Mouse (Mus musculus): ENCODE measurements around the gene Zfp446. TPM values are rescaled to one million over a fixed set of nuclear protein-coding genes. Genes with fewer than 3 reads are reported as not detected.

Gene Zfp446
- polyA plus RNA-seq, 1 experiment from 2014 or later: 17.0 TPM

DNA sequence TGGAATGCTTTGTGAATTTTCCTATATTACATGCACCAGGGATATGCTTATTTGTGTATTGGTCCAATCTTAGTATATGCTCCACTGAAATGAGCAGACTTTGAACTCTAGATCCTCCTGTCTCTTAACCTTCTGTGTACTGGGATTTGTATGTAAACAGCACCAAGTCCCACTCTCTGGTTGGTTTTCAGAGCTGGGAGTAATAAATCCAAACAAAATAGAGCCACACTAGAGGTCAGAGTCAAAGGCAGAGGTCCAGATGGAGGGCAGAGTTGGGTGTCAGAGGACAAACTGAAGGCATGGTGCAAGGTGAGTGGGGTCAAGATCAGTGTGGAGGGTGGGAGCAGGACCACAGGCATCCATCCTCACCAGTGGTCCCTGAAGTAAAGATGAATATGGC lies 18.2 kb downstream of the Zfp446 start:
- Histone ChIP-seq H3K27me3 (ENCODE audit: insufficient read depth, poor library complexity, severe bottlenecking) (no peaks in the 10 kb centered on the region), H3K27ac (no peak overlapping the region), H3K4me3 (no peak overlapping the region), H3K4me1 (replicated peaks) (no peaks in the 10 kb centered on the region), H3K9me3 (no peaks in the 10 kb centered on the region), H3K36me3 (no peaks in the 10 kb centered on the region)
- DNase-seq (ENCODE audit: low spot score): no peak

DNA sequence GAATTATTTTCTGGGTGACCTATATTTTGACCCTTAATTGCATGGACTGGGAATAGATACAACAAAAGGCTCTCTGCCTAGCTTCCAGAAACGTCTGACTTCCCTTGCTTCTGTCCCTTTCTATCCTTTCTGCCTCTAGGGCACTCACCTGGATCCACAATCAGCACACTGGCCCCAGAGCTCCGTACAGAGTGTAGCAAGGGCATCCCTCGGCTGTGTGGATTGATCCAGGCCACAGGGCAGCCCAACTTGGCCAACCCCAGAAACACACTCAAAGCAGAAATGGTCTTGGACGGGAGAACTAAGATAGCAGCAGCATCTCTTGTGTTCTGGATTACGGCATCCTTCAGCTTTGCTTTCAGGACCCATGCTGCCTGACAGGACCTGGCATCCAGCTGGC lies 19.6 kb downstream of the Zfp446 start:
- no peak for DNase-seq (ENCODE audit: low spot score)
- Histone ChIP-seq H3K27me3 (ENCODE audit: insufficient read depth, poor library complexity, severe bottlenecking) (no peaks in the 10 kb centered on the region), H3K4me3 (no peak overlapping the region), H3K27ac (no peak overlapping the region), H3K4me1 (replicated peaks) (no peaks in the 10 kb centered on the region), H3K36me3 (no peaks in the 10 kb centered on the region), H3K9me3 (no peaks in the 10 kb centered on the region)
- 67% methylated on average over 5 of the region's 5 CpGs for WGBS

GRCm38 (mm10) chr7:12998053-12998452 lies 20.4 kb downstream of the Zfp446 start, which contains the start of gene Slc27a5:
Gene Slc27a5, minus strand, starts transcription at chr7:12998192.
- Histone ChIP-seq H3K4me3 (no peak within 1 kb of the TSS), H3K9me3 (no peaks in the 10 kb centered on the region), H3K36me3 (no peaks in the 10 kb centered on the region), H3K27me3 (ENCODE audit: insufficient read depth, poor library complexity, severe bottlenecking) (no peaks in the 10 kb centered on the region), H3K27ac (no peak within 1 kb of the TSS), H3K4me1 (replicated peaks) (no peaks in the 10 kb centered on the region)
- WGBS: 83% methylated on average over 5 of the region's 5 CpGs
- no peak for DNase-seq (ENCODE audit: low spot score)

DNA sequence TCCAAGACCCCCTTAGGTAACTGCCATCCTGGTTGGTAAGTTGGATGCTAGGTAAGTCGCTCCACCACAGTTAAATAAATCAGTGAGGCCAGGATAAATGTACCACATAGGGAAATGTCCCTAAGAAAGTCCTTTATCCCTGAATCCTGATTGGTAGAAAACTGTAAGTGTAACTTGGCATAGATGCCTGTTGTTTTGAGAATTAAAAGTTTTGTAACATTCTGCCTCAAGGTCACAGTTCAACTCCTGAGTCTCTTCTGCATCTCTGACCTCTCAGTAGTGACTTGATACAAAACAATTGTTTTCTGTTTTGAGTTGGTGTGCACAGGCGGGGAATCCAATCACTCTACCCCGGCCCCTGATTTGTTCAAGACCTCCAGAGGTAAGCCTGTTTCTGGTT lies 21.2 kb downstream of the Zfp446 start, which contains the start of gene Trim28:
Gene Trim28 (plus strand): TSS at position 264 of the 400 bp plus-strand sequence.
- Histone ChIP-seq H3K27me3 (ENCODE audit: insufficient read depth, poor library complexity, severe bottlenecking) (no peaks in the 10 kb centered on the region), H3K4me1 (replicated peaks) (no peaks in the 10 kb centered on the region), H3K36me3 (0 out of 2 replicates have a peak, but pooled peaks cover 3% of the 10 kb centered on the region), H3K4me3 (no peak within 1 kb of the TSS), H3K27ac (no peak within 1 kb of the TSS), H3K9me3 (no peaks in the 10 kb centered on the region)
- 78% methylated on average over 3 of the region's 3 CpGs for WGBS
- no peak for DNase-seq (ENCODE audit: low spot score)

DNA sequence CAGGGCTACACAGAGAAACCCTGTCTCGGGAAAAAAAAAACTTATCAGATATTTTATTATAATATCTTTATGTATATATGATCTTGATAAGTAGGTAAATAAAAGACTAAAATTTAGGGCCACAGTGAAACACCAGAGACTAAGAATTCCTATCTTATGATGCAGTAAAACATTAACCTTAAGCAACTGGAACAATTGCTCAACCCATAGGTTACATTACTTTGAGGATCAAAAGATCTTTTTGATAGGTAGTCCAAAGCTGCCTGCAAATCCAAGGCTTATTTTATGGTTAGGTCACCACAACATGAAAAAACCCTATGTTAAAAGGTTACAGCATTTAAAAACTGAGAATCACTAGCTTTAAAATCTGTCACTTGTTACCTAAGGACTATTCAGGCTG lies 23.9 kb downstream of the Zfp446 start:
- Histone ChIP-seq H3K4me3 (no peak overlapping the region), H3K27me3 (ENCODE audit: insufficient read depth, poor library complexity, severe bottlenecking) (peaks cover 5% of the 10 kb centered on the region), H3K27ac (no peak overlapping the region), H3K4me1 (replicated peaks) (no peaks in the 10 kb centered on the region), H3K9me3 (no peaks in the 10 kb centered on the region), H3K36me3 (peaks cover 22% of the 10 kb centered on the region)
- no peak for DNase-seq (ENCODE audit: low spot score)
- WGBS: 73% methylated on average over 1 of the region's 1 CpGs

DNA sequence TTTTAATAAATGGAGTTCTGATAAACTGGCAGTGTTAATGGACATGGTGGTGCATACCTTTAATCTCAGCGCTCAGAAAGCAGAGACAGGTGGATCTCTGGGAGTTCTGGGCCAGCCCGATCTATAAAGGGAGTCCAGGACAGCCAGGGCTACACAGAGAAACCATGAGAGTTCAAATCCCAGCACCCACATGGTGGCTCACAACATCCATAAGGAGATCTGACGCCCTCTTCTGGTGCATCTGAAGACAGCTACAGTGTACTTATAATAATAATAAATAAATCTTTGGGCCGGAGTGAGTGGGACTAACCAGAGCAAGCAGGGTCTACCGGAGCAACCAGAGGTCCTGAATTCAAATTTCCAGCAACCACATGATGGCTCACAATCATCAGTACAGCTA lies 25.7 kb downstream of the Zfp446 start:
- peaks cover 23% of the 10 kb centered on the region for H3K27me3 ChIP-seq (ENCODE audit: insufficient read depth, poor library complexity, severe bottlenecking)
- no peak for DNase-seq (ENCODE audit: low spot score)
- 76% methylated on average over 5 of the region's 5 CpGs for WGBS

GRCm38 (mm10) chr7:13006011-13006410 lies 28.4 kb downstream of the Zfp446 start:
- Histone ChIP-seq H3K36me3 (peaks cover 37% of the 10 kb centered on the region), H3K4me3 (no peak overlapping the region), H3K4me1 (replicated peaks) (peaks cover 30% of the 10 kb centered on the region), H3K27me3 (ENCODE audit: insufficient read depth, poor library complexity, severe bottlenecking) (peaks cover 26% of the 10 kb centered on the region), H3K9me3 (0 out of 2 replicates have a peak, but pooled peaks cover 3% of the 10 kb centered on the region), H3K27ac (no peak overlapping the region)
- no peak for DNase-seq (ENCODE audit: low spot score)
- WGBS: 87% methylated on average over 17 of the region's 17 CpGs

More for the DNA sequence above, 25.7 kb downstream of the Zfp446 start:
- H3K4me3 ChIP-seq: no peak overlapping the region
- no peak overlapping the region for H3K27ac ChIP-seq
- peaks cover 37% of the 10 kb centered on the region for H3K36me3 ChIP-seq
- no peaks in the 10 kb centered on the region for H3K9me3 ChIP-seq
- H3K4me1 ChIP-seq (replicated peaks): peaks cover 15% of the 10 kb centered on the region

DNA sequence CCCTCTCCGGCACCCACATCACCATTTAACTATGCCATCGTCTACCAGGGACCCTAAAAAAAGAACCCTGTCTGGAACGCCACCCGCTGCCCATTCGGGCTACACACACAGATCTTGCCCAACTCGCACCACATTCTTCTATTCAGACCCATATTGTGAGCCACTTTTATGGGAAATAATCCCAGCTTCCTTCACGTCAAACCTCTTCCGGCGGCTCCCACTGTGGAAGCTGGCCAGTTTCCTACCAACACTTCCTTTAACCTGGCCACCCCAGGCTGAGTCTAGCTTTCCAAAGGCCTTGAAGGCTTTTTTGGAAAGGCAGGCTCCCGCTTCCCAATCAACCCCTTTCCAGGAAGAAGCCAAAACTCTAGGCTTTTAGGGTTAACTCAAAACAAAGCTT lies 28.9 kb downstream of the Zfp446 start:
- Histone ChIP-seq H3K4me1 (replicated peaks) (peaks cover 30% of the 10 kb centered on the region), H3K27me3 (ENCODE audit: insufficient read depth, poor library complexity, severe bottlenecking) (peaks cover 26% of the 10 kb centered on the region), H3K27ac (no peak overlapping the region), H3K4me3 (no peak overlapping the region), H3K9me3 (0 out of 2 replicates have a peak, but pooled peaks cover 3% of the 10 kb centered on the region), H3K36me3 (peaks cover 37% of the 10 kb centered on the region)
- 86% methylated on average over 10 of the region's 10 CpGs for WGBS
- no peak for DNase-seq (ENCODE audit: low spot score)

DNA sequence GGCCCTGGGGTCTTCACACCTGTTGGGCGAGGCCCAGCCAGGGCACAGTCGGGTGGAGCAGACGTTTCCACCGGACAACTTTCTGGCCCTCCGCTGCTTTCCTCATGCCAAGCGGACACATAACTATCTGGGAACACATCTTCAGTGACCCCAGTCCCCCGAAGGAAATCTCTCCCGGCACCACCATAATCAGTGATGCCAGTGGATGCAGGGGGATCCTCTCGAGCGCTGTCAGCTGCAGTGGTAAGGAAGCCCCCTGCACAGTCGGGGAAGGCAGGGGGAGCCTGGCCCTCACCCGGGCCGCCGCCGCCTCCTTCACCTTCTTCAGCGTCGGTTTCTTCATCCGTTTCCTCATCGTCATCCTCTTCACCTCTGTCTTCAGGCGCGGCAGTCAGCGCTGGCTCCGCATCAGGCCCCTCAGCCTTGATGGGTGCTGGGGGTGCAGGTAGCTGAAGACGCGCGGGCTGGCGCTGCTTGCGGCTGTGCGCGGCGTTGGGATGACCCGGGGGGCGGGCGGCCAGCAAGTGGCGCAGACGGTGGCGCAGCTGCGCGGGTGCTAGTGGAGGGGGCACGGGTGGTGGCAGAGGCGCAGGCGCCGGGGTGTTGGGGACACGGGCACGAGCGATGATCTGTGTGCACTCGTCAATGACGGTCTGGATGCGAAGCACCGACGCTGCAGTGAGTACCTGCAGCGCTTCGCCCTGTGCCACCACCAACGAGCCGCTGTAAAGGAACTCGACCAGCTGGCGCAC lies 29.9 kb downstream of the Zfp446 start:
- H3K36me3 ChIP-seq: peaks cover 37% of the 10 kb centered on the region
- H3K4me3 ChIP-seq: peak overlapping the region; percentile 70
- 31% methylated on average over 57 of the region's 57 CpGs for WGBS
- H3K27ac ChIP-seq: no peak overlapping the region
- H3K4me1 ChIP-seq (replicated peaks): peaks cover 30% of the 10 kb centered on the region
- H3K27me3 ChIP-seq (ENCODE audit: insufficient read depth, poor library complexity, severe bottlenecking): peaks cover 26% of the 10 kb centered on the region
- H3K9me3 ChIP-seq: 0 out of 2 replicates have a peak, but pooled peaks cover 3% of the 10 kb centered on the region
- DNase-seq (ENCODE audit: low spot score): no peak

DNA sequence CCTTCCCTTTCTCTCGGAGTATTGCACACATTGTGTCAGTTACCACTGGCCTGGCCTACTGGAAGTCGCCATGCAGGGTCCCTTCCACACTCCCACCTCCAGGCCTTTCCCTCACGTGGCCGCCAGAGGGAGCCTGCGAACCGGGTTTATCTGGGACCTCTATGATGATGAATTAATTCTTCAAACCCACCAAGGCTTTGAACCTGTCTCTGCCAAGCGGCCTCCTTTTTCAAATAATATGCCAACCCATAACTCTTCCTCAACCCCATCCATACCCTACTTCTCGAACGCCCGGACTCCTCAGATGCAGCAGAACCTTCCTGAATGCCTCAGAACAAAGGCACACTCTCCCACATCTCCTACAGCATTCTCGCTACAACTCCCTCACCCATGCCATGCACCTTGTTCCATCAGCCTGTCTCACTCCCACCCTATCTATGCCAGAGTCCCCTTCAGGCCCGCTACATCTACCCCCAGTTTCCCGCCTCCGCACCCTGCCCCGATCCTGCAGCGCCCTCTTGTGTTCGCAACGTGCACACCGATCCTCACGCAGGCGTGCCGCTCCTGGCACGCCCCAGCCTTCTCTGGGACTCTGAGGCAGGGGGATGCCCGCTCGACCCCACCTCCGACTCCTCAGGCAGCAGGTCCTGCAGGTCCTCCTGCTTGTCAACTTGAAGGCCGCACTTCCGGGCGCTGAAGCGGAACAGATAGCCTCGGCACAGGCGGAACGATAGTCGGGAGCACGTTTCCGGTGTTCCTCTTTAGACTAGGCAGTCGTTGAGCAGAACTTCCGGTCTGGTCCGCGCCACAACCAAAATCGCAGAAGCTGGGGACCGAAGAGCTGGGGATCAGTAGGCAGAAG lies 31.7 kb downstream of the Zfp446 start:
- H3K4me1 ChIP-seq (replicated peaks): peaks cover 30% of the 10 kb centered on the region
- WGBS: under 1% methylated on average over 42 of the region's 42 CpGs
- DNase-seq (ENCODE audit: low spot score): peak; percentile 98
- H3K9me3 ChIP-seq: 0 out of 2 replicates have a peak, but pooled peaks cover 3% of the 10 kb centered on the region
- H3K4me3 ChIP-seq: peak overlapping the region; percentile 70
- peaks cover 35% of the 10 kb centered on the region for H3K36me3 ChIP-seq
- H3K27ac ChIP-seq: peak overlapping the region; percentile 93
- H3K27me3 ChIP-seq (ENCODE audit: insufficient read depth, poor library complexity, severe bottlenecking): peaks cover 26% of the 10 kb centered on the region

DNA sequence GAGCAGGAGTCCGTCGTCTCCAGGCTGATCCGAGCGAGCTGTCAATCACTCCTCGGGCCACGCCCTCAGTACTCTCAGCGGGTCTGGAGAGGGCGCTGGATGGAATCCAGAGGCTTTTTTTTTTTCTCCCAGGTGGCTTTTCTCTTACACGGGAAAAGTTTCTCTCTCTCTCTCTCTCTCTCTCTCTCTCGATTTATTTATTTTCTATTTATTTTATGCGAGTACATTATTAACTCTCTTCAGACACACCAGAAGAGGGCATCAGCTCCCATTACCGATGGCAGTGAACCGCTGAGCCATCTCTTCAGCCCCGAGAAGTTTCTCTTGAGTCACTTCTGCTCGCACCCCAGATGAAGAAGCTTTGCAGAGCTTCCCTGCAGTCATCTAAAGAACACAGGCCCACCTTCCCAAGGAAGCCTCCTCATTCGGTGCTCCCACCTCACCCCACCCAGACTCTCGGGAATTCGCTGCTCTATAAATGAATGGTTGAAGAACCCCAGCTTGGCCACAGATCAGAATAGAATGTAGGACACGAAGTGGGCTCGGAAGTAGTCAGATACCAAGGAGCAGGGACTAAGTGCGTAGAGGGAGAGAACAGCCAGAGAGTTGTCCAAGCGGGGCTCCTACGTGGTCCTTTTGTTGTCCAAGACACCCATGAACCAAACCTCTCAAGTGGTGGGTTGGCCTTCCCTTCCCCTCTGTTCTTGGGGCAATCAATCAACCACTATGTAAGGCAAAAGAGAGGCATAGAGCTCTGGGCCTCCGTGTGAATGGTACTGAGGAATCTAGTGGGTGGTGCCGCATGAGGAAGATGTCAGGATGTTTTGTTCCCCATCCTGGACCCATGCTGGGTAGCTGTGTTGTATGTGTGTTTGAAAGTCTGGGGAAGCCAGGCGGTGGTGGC lies 32.6 kb downstream of the Zfp446 start, which contains the start of gene Zbtb45:
Gene Zbtb45 (minus strand): TSS at position 30 of the 904 bp plus-strand sequence.
- Histone ChIP-seq H3K27me3 (ENCODE audit: insufficient read depth, poor library complexity, severe bottlenecking) (peaks cover 26% of the 10 kb centered on the region), H3K4me3 (peak within 1 kb of the TSS; percentile 70), H3K9me3 (0 out of 2 replicates have a peak, but pooled peaks cover 3% of the 10 kb centered on the region), H3K36me3 (peaks cover 28% of the 10 kb centered on the region), H3K4me1 (replicated peaks) (peaks cover 30% of the 10 kb centered on the region), H3K27ac (peak within 1 kb of the TSS; percentile 93)
- DNase-seq (ENCODE audit: low spot score): peak; percentile 38
- WGBS: 11% methylated on average over 26 of the region's 26 CpGs

DNA sequence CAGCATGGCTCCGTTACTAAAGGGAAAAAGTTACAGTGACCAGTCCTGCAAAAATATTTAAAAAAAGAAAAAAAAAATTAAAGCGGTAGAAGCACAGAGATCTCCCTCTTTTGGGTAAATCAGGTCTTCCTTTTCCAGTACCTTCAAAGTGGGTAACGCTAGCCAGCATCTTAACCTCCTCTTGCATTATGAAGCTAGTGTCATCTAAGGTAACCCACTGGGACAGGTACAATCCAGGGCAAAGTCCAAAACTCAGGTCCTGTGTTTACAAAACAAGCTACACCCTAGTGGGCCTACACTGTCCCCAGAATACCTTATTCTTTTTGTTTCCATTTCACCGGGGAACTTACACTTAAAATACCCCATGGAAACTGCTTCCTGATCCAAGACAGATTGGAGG lies 36.0 kb downstream of the Zfp446 start:
- no peak for DNase-seq (ENCODE audit: low spot score)
- Histone ChIP-seq H3K4me3 (no peak overlapping the region), H3K27me3 (ENCODE audit: insufficient read depth, poor library complexity, severe bottlenecking) (peaks cover under 1% of the 10 kb centered on the region; the same call in 1 of the 2 replicates), H3K27ac (no peak overlapping the region), H3K4me1 (replicated peaks) (peaks cover 17% of the 10 kb centered on the region), H3K9me3 (0 out of 2 replicates have a peak, but pooled peaks cover 3% of the 10 kb centered on the region), H3K36me3 (no peaks in the 10 kb centered on the region)
- WGBS: 63% methylated on average over 4 of the region's 4 CpGs

Measured in hindbrain, embryonic 10.5 days (tissue).